Mouse (Mus musculus): ENCODE results near the gene Tmem221. TPM values are rescaled to one million over a fixed set of nuclear protein-coding genes. Genes with fewer than 3 reads are reported as not detected.

The Tmem221 gene
- polyA plus RNA-seq, 1 experiment = 0.19 TPM

DNA sequence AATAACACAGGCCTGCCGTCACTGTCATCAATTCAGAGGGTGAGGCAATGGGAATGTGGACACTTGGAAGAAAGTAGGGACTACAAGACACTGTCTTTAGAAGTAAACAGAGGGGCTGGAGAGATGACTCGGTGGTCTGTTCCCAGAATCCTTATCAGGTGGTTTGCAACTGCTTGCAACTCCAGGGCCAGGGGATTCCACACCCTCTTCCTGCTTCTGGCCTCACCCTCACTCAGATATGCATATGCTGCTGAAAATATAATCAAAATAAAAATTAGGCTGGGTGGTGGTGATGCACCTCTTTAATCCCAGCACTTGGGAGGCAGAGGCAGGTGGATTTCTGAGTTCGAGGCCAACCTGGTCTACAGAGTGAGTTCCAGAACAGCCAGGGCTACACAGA lies 1.4 kb upstream of the Tmem221 start:
- Histone ChIP-seq H3K4me1 (ENCODE audit: control insufficient read depth, insufficient read depth, low read length) (no peaks in the 10 kb centered on the region), H3K27ac (ENCODE audit: insufficient read depth, low read length) (no peak overlapping the region)

DNA sequence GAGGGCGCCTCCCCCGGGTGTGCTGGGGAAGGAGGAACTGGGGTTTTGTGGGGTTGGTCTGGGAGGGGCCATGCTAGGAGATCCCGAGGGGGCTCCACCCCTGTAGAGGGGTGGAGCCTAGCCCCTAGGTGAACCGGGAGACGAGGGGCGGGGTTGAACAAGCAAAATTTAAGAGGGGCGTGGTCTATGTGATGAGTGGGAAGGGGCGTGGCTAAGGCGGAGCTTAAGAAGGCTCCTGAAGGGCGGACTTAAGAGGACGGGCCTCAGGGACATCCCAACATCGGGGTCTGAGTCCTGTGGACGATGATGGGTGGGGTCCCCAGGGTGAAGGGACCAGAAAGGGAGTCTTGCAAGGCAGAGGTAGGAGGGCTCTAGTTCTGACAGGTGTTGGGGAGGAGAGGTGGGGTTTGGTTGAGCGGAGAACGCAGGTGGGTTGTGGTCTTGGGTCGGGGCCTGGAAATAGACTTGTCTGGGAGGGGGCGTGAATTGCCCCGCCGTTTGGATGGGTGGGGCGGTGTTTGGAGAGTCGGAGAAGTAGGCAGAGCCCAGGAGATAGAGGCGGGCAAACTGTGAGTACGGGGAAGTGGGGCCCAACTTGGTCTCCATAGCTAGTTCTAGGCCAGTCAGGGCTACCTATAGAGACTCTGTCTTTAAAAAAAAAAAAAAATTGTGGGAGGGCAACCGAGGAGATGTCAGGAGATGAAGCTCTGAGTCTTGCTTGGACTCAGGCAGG lies 453 bp upstream of the Tmem221 start:
- TF ChIP-seq POLR2A (IDR thresholded peaks at IDR 0.05; ENCODE audit: extremely low read depth, insufficient read depth, low read length) = no peak
- TF ChIP-seq CTCF (IDR thresholded peaks at IDR 0.05; ENCODE audit: extremely low read depth, insufficient read depth, low read length) = no peak
- Histone ChIP-seq H3K4me1 (ENCODE audit: control insufficient read depth, insufficient read depth, low read length) (no peaks in the 10 kb centered on the region), H3K4me3 (ENCODE audit: insufficient read depth, low read length) (no peak overlapping the region), H3K27ac (ENCODE audit: insufficient read depth, low read length) (no peak overlapping the region)

More for the DNA sequence above, 1.4 kb upstream of the Tmem221 start:
- TF ChIP-seq CTCF (IDR thresholded peaks at IDR 0.05; ENCODE audit: extremely low read depth, insufficient read depth, low read length) = no peak
- no peak for TF ChIP-seq POLR2A (IDR thresholded peaks at IDR 0.05; ENCODE audit: extremely low read depth, insufficient read depth, low read length)
- H3K4me3 ChIP-seq (ENCODE audit: insufficient read depth, low read length) = no peak overlapping the region

DNA sequence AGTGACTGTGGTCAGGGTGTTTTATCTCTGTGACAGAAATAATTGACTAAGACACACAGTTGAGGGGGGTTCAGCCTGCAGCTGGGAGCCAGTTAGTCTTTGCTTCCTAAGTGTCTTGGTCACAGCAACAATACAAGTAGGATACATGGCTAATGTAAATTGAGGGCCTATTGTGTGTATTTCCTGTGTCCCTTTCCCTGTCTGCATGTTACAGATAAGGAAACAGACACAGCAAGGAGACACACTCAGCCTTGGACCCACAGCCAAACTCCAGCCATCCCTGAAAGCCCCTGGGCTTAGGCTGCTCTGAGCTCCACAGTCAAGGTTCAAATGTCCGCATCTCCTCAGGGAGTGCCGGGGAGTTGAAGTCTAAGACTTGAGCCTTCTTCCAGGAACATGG lies 4.0 kb downstream of the Tmem221 start:
- Histone ChIP-seq H3K4me3 (ENCODE audit: insufficient read depth, low read length) (no peak overlapping the region), H3K4me1 (ENCODE audit: control insufficient read depth, insufficient read depth, low read length) (no peaks in the 10 kb centered on the region), H3K27ac (ENCODE audit: insufficient read depth, low read length) (no peak overlapping the region)
- TF ChIP-seq CTCF (IDR thresholded peaks at IDR 0.05; ENCODE audit: extremely low read depth, insufficient read depth, low read length) (no peak), POLR2A (IDR thresholded peaks at IDR 0.05; ENCODE audit: extremely low read depth, insufficient read depth, low read length) (no peak)

DNA sequence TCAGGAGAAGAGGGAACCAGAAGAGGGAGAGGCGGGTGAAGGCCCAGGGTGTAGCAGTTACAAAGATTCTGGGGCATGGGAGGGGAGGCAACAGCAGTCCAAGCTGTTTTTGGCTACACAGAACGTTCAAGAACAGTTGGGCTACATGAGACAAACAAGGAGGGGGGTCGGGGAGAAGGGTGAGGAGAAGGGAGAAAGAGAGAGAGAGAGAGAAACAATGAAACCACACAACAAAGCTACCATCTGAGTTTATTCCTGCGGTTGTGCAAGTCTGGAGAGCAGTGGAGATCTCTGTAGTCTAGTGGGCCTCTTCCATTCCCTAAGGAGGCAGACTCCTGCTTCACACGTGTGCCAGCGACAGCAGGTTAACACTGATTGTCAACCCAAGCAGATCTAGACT lies 4.7 kb downstream of the Tmem221 start:
- Histone ChIP-seq H3K4me3 (ENCODE audit: insufficient read depth, low read length) (no peak overlapping the region), H3K27ac (ENCODE audit: insufficient read depth, low read length) (no peak overlapping the region), H3K4me1 (ENCODE audit: control insufficient read depth, insufficient read depth, low read length) (no peaks in the 10 kb centered on the region)
- TF ChIP-seq CTCF (IDR thresholded peaks at IDR 0.05; ENCODE audit: extremely low read depth, insufficient read depth, low read length) (no peak), POLR2A (IDR thresholded peaks at IDR 0.05; ENCODE audit: extremely low read depth, insufficient read depth, low read length) (no peak)

DNA sequence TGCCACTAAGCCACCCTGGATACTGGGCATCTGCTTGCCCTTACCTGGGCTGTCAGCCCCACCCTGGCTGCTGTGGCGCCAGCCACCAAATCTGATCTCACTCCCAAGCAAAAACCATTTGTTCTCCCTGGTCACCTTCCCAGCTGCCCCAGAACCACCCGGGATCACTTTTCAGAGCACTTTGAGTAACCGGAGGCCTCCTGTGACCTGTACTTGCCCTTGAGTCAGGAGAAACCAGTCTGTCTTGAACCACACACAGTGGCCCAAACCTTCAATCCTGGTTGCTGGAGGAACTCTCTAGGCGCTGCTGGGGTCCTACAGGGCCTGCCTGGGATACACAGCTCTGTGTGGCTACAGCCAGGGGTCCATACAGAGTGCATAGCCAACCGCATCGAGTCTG lies 5.9 kb downstream of the Tmem221 start:
- no peak for TF ChIP-seq CTCF (IDR thresholded peaks at IDR 0.05; ENCODE audit: extremely low read depth, insufficient read depth, low read length)
- TF ChIP-seq POLR2A (IDR thresholded peaks at IDR 0.05; ENCODE audit: extremely low read depth, insufficient read depth, low read length) = no peak
- Histone ChIP-seq H3K4me1 (ENCODE audit: control insufficient read depth, insufficient read depth, low read length) (no peaks in the 10 kb centered on the region), H3K4me3 (ENCODE audit: insufficient read depth, low read length) (no peak overlapping the region), H3K27ac (ENCODE audit: insufficient read depth, low read length) (no peak overlapping the region)

DNA sequence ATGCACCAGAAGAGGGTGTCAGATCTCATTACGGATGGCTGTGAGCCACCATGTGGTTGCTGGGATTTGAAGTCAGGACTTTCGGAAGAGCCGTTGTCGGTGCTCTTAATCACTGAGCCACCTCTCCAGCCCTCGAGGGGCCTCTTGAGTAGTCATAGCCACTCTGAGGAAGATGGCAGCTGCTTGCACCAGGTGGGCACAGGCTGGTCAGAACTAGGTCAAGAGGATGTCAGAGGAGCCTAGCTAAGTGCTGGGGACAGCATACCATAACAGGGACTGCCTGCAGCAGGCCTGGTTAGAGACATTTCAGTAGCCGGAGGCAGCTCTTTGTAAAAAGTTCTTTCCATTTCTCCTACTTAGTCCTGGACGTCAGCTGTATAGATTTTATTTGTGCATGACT lies 7.9 kb downstream of the Tmem221 start:
- Histone ChIP-seq H3K4me1 (ENCODE audit: control insufficient read depth, insufficient read depth, low read length) (no peaks in the 10 kb centered on the region), H3K27ac (ENCODE audit: insufficient read depth, low read length) (no peak overlapping the region), H3K4me3 (ENCODE audit: insufficient read depth, low read length) (no peak overlapping the region)
- TF ChIP-seq CTCF (IDR thresholded peaks at IDR 0.05; ENCODE audit: extremely low read depth, insufficient read depth, low read length) = no peak
- no peak for TF ChIP-seq POLR2A (IDR thresholded peaks at IDR 0.05; ENCODE audit: extremely low read depth, insufficient read depth, low read length)

DNA sequence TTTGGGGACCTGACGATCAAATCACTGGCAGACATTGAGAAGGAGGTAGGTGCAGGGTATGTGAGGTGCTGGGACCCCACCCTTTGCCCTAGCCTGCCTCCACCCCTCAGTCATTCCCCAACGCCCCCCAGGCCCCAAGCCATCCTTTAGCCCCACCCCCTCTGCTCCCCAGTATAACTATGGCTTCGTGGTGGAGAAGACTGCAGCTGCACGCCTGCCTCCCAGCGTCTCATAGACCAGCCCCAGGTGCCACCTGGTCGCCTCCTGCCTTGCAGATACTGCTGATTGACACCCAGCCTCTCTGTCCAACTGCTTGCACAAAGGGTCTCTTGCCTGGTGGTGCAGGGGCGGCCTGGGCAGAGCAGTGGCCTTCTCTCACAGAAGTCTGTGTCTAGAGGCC lies 11.1 kb downstream of the Tmem221 start:
- TF ChIP-seq CTCF (IDR thresholded peaks at IDR 0.05; ENCODE audit: extremely low read depth, insufficient read depth, low read length) (no peak), POLR2A (IDR thresholded peaks at IDR 0.05; ENCODE audit: extremely low read depth, insufficient read depth, low read length) (no peak)
- no peak overlapping the region for H3K27ac ChIP-seq (ENCODE audit: insufficient read depth, low read length)
- no peak overlapping the region for H3K4me3 ChIP-seq (ENCODE audit: insufficient read depth, low read length)

DNA sequence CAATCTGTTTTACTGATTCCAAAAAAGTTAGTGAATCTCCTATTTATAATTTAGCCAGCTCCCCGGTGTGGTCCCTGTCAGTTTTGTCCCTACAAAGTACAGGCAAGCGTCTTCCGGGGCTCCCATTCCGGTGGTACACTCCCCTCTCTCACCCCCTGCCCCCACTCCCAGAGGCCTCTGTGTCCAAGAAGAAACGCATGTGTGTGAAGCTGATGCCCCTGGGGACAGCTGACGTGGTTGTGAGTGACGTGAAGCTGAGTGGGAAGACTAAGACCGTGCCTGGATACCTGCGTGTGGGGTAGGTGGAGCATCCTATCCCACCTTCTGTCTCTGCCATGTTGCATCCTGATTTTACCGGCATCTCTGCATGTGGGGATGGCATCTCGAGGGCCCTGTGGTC lies 13.6 kb downstream of the Tmem221 start:
- peaks cover 4% of the 10 kb centered on the region for H3K4me1 ChIP-seq (ENCODE audit: control insufficient read depth, insufficient read depth, low read length)
- no peak overlapping the region for H3K27ac ChIP-seq (ENCODE audit: insufficient read depth, low read length)
- no peak for TF ChIP-seq CTCF (IDR thresholded peaks at IDR 0.05; ENCODE audit: extremely low read depth, insufficient read depth, low read length)
- TF ChIP-seq POLR2A (IDR thresholded peaks at IDR 0.05; ENCODE audit: extremely low read depth, insufficient read depth, low read length) = no peak
- no peak overlapping the region for H3K4me3 ChIP-seq (ENCODE audit: insufficient read depth, low read length)

More for the DNA sequence above, 11.1 kb downstream of the Tmem221 start:
- H3K4me1 ChIP-seq (ENCODE audit: control insufficient read depth, insufficient read depth, low read length) = peaks cover 4% of the 10 kb centered on the region

DNA sequence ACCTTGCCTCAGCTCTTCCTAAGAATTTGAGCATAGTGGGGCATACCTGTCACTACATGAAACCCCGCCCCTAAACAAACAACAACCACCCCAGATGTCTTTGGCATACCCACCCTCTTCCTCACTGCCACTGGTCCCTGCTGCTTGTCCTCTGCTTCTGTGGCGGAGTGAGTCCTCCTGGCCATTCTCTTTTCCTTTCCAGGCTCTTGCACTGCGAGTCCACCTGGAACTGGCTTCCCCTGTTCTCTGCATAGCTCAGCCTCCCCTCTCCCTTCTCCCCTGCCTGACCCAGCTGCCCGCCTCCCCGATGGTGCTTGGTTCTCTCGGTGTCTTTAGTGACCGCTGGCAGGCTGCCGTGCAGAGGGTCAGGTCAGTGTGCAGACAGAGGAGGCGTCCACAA lies 14.9 kb downstream of the Tmem221 start:
- Histone ChIP-seq H3K4me1 (ENCODE audit: control insufficient read depth, insufficient read depth, low read length) (peaks cover 4% of the 10 kb centered on the region), H3K4me3 (ENCODE audit: insufficient read depth, low read length) (peak overlapping the region; percentile 97), H3K27ac (ENCODE audit: insufficient read depth, low read length) (no peak overlapping the region)
- TF ChIP-seq CTCF (IDR thresholded peaks at IDR 0.05; ENCODE audit: extremely low read depth, insufficient read depth, low read length) = no peak
- TF ChIP-seq POLR2A (IDR thresholded peaks at IDR 0.05; ENCODE audit: extremely low read depth, insufficient read depth, low read length) = no peak

DNA sequence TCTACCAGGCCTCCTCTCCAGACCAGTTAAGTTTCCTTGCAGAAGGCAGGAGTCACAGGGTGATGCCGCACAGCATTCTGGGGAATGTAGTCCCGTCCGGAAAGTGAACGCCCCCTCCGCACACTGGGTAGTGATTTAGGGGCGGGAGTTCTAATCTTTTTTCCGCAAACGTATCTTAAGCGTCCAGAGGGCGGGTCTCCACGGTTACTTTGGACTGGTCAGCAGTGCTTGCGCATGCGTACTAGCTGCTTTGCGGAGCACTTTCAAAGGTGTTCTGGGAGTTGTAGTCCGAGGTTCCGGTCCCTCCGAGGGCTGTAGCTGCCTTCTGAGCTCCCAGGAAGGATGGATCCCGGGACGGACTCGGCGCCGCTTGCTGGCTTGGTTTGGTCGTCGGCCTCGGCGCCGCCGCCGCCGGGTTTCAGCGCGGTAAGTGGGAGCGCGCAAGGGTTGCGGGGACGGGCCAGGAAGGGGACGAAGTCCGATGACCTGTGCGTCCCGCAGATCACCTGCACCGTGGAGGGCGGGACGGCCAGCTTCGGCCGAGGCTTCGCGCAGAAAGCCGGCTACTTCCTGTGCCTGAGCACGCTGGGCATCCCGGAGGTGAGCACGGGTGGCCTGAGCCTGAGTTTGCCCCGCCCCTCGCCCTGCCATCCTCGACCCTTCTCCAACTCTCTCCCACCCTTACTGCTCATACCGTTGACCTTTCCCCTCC lies 15.9 kb downstream of the Tmem221 start, which contains the start of gene Mvb12a:
Mvb12a (plus strand) TSS at position 291 of the 712 bp plus-strand sequence.
- peaks cover 4% of the 10 kb centered on the region for H3K4me1 ChIP-seq (ENCODE audit: control insufficient read depth, insufficient read depth, low read length)
- TF ChIP-seq CTCF (IDR thresholded peaks at IDR 0.05; ENCODE audit: extremely low read depth, insufficient read depth, low read length) = no peak
- TF ChIP-seq POLR2A (IDR thresholded peaks at IDR 0.05; ENCODE audit: extremely low read depth, insufficient read depth, low read length) = peak; percentile 73; the same call in 1 of the 2 replicates
- peak within 1 kb of the TSS; percentile 97 for H3K4me3 ChIP-seq (ENCODE audit: insufficient read depth, low read length)
- no peak within 1 kb of the TSS for H3K27ac ChIP-seq (ENCODE audit: insufficient read depth, low read length)
